Mouse (Mus musculus) hindbrain, postnatal 0 days (tissue): ENCODE data around the gene Usp53. TPM values are rescaled to one million over a fixed set of nuclear protein-coding genes. Genes with fewer than 3 reads are reported as not detected.

ENCODE experiments used
- ATAC-seq: fragments of 200-750 bp; cut with Nextera tagmentation; 2 replicates; pipeline ENCODE4 v1.8.0; 2017; ENCODE audit warnings: mild to moderate bottlenecking, moderate TSS enrichment, moderate library complexity
- DNase-seq: peaks from one replicate; pipeline ENCODE4 v3.0.0-alpha.2; 2015; ENCODE audit warnings: low spot score
- H3K27ac ChIP-seq: fragments of 300-500 bp; sonication (generic); 2 replicates; pipeline ENCODE4 v1.5.1; 2014; ENCODE audit warnings: mild to moderate bottlenecking
- H3K27me3 ChIP-seq: fragments of 300-500 bp; sonication (generic); 2 replicates; pipeline ENCODE4 v1.6.1; 2014; ENCODE audit warnings: low read length, mixed read lengths; ENCODE audit not compliant: insufficient read depth
- H3K36me3 ChIP-seq: fragments of 300-500 bp; sonication (generic); 2 replicates; pipeline ENCODE4 v1.6.1; 2014; ENCODE audit warnings: low read length, mixed read lengths; ENCODE audit not compliant: insufficient read depth
- H3K4me1 ChIP-seq: fragments of 300-500 bp; sonication (generic); 2 replicates; pipeline ENCODE4 v1.6.1; 2014; ENCODE audit warnings: antibody characterized with exemption, low read length, mixed read lengths; ENCODE audit not compliant: insufficient read depth
- H3K4me2 ChIP-seq: fragments of 300-500 bp; sonication (generic); 2 replicates; pipeline ENCODE4 v1.6.1; 2014; ENCODE audit warnings: low read depth, mild to moderate bottlenecking, low read length, moderate library complexity, mixed read lengths
- H3K4me3 ChIP-seq: fragments of 300-500 bp; sonication (generic); 2 replicates; pipeline ENCODE4 v1.5.1; 2014; ENCODE audit warnings: low read length
- H3K9ac ChIP-seq: fragments of 300-500 bp; sonication (generic); replicated peaks from 2 replicates; pipeline ENCODE4 v1.6.1; 2014; ENCODE audit warnings: mild to moderate bottlenecking, low read length, moderate library complexity, mixed read lengths
- H3K9me3 ChIP-seq: fragments of 300-500 bp; sonication (generic); 2 replicates; pipeline ENCODE4 v1.6.1; 2016; ENCODE audit warnings: low read length, mixed read lengths
- CTCF ChIP-seq: IDR thresholded peaks from 2 replicates; pipeline ENCODE4 v1.5.1; 2016; ENCODE audit warnings: antibody characterized with exemption, control low read depth, low read depth
- WGBS: fragments of 180-500 bp; shearing (Covaris S2); extraction: QIAGEN DNeasy Blood & Tissue Kit; methylation state at CpG from one replicate; pipeline ENCODE4 v1.1.7; 2014; 5-methylcytosine and 5-hydroxymethylcytosine counted together
- polyA plus RNA-seq: library from polyadenylated mRNA; unstranded; fragments of >200 nt; fragmentation: Nextera tagmentation; extraction: Ambion mirVana; gene quantifications from 2 replicates; pipeline ENCODE4 v1.2.1, GENCODE M21; 2015
- total RNA-seq: library from RNA; depleted of rRNA; stranded (reverse); fragments of >200 nt; gene quantifications from 2 replicates; pipeline ENCODE4 v1.2.3, GENCODE M21; 2014

The Usp53 gene
- total and polyA plus RNA-seq, 2 experiments from 2014 or later = 14.2 to 15.0 TPM

GRCm38 (mm10) chr3:122983849-122984248 is 461 bp downstream of the Usp53 start:
- WGBS = under 1% methylated on average over 30 of the region's 30 CpGs
- ATAC-seq = peak; percentile 85; the same call in 1 of the 2 replicates

DNA sequence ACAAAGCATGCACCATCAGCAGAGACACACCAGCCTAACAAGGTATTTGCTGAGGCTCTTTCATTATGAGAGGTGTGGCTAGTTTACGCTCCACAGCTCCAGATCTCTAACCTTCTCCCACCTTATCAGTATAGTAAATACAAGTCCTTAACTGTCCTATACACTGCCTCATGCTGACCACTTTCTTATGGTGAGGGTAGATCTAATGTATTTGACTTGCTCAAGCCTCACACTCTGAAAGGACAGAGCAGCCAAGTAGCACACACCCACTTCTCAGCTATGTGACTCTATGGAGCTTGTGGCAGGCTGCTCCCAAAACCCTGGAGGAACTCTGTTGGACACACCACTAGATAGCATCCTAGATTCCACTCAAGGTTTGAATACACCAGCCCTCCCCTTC is 8.3 kb downstream of the Usp53 start:
- Histone ChIP-seq H3K4me3 (no peak overlapping the region), H3K4me1 (no peaks in the 10 kb centered on the region), H3K27ac (no peak overlapping the region), H3K4me2 (no peak overlapping the region), H3K9me3 (no peaks in the 10 kb centered on the region), H3K27me3 (no peaks in the 10 kb centered on the region), H3K36me3 (no peaks in the 10 kb centered on the region), H3K9ac (no peak overlapping the region)
- 91% methylated on average over 1 of the region's 1 CpGs for WGBS
- ATAC-seq (no peak), DNase-seq (no peak)
- no peak for TF ChIP-seq CTCF

More at GRCm38 (mm10) chr3:122983849-122984248, 461 bp downstream of the Usp53 start:
- peak overlapping the region; percentile 87 for H3K9ac ChIP-seq
- no peaks in the 10 kb centered on the region for H3K36me3 ChIP-seq
- H3K4me1 ChIP-seq = no peaks in the 10 kb centered on the region; the same call in none of the 2 replicates
- peak overlapping the region; percentile 76 for H3K4me2 ChIP-seq
- H3K4me3 ChIP-seq = peak overlapping the region; percentile 89
- no peaks in the 10 kb centered on the region for H3K9me3 ChIP-seq
- DNase-seq = peak; percentile 80
- no peak for TF ChIP-seq CTCF
- H3K27ac ChIP-seq = peak overlapping the region; percentile 98
- no peaks in the 10 kb centered on the region for H3K27me3 ChIP-seq

DNA sequence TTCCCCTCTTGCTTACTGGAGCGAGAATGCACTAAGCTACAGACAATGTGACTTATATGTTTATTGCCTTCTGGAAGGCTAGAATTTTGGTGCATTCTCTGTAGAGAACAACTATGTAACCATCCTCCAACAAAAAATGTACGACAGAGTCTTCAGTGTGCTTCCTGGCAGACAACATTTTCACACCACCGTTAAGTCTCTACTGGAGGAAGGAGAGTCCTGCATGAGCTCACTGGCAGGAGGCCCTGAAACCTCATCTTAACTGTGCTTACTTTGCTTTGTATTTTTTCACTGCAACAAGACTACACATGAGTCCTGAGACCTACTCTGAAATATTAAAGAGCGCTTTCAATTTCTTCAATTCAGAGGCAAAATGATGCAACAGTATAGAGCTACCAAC is 8.9 kb downstream of the Usp53 start:
- DNase-seq (no peak), ATAC-seq (no peak)
- Histone ChIP-seq H3K27me3 (no peaks in the 10 kb centered on the region), H3K27ac (no peak overlapping the region), H3K4me1 (no peaks in the 10 kb centered on the region), H3K9me3 (no peaks in the 10 kb centered on the region), H3K36me3 (no peaks in the 10 kb centered on the region), H3K9ac (no peak overlapping the region), H3K4me3 (no peak overlapping the region), H3K4me2 (no peak overlapping the region)
- no peak for TF ChIP-seq CTCF
- WGBS = 77% methylated on average over 4 of the region's 4 CpGs

GRCm38 (mm10) chr3:122974833-122975232 is 9.5 kb downstream of the Usp53 start:
- no peak for DNase-seq
- ATAC-seq = peak; percentile 35; the same call in 1 of the 2 replicates
- Histone ChIP-seq H3K36me3 (no peaks in the 10 kb centered on the region), H3K27me3 (no peaks in the 10 kb centered on the region), H3K4me2 (no peak overlapping the region), H3K9me3 (no peaks in the 10 kb centered on the region), H3K4me3 (no peak overlapping the region), H3K4me1 (no peaks in the 10 kb centered on the region), H3K27ac (no peak overlapping the region), H3K9ac (no peak overlapping the region)
- TF ChIP-seq CTCF = no peak
- 37% methylated on average over 3 of the region's 3 CpGs for WGBS

DNA sequence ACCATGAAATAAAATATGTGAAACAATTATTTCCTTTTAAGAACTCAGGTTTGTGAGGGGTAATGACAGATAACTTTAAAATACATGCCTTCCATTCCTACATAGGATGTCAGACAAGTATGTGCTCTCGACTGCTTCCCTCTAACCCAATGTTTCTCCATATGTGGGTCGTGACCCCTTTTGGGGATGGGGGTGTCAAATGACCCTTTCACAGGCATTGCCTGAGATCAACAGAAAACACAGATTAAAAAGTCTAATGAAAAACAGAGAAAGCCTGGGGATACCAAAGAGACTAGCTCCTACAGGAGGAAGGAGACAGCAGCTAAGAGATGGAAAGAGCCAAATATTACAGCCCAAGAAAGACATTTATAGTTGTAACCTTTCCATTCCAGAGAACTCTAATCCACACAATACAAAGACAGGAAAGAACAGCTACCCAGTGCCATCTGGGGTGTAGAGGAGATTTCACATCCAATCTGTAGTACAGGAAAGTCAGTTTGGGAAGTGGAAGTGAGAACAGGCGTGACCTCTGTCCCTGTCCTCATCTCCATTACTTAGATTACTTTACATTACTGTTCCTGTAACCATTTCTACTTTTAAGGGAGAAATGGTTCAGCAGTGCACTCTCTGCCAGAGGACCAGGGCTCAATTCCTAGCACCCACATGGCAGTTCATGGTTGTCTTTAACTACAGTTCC is 12.0 kb downstream of the Usp53 start:
- no peak for TF ChIP-seq CTCF
- H3K4me1 ChIP-seq = no peaks in the 10 kb centered on the region
- H3K27me3 ChIP-seq = no peaks in the 10 kb centered on the region
- H3K4me2 ChIP-seq = no peak overlapping the region
- no peak overlapping the region for H3K27ac ChIP-seq
- 79% methylated on average over 3 of the region's 3 CpGs for WGBS
- no peak overlapping the region for H3K4me3 ChIP-seq
- no peaks in the 10 kb centered on the region for H3K9me3 ChIP-seq
- ATAC-seq (no peak), DNase-seq (no peak)
- no peak overlapping the region for H3K9ac ChIP-seq
- no peaks in the 10 kb centered on the region for H3K36me3 ChIP-seq

DNA sequence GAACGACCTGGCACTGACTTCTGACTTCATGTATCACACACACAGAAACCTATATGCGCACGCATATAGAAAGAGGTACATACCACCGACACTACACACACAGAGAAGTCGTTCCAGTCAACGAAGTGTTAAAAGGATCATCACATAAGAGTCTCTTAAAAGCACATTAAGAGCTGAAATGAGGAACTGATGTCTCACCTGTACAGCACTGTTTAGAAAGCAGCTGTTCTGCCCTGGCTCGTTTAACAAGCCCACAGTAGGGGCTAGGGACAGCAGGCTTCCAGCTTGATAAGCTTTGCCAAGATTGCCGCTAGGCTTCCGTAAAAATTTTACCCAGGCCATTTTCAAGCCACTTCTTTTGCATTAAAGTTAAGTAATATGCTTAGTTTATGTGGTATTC is 15.9 kb downstream of the Usp53 start:
- ATAC-seq = no peak
- no peak overlapping the region for H3K4me2 ChIP-seq
- H3K27ac ChIP-seq = no peak overlapping the region
- H3K27me3 ChIP-seq = no peaks in the 10 kb centered on the region
- no peak for TF ChIP-seq CTCF
- no peak overlapping the region for H3K9ac ChIP-seq
- H3K36me3 ChIP-seq = no peaks in the 10 kb centered on the region
- H3K4me1 ChIP-seq = no peaks in the 10 kb centered on the region
- no peak for DNase-seq
- WGBS = 86% methylated on average over 9 of the region's 9 CpGs
- no peak overlapping the region for H3K4me3 ChIP-seq
- no peaks in the 10 kb centered on the region for H3K9me3 ChIP-seq

GRCm38 (mm10) chr3:122964301-122964700 is 20.0 kb downstream of the Usp53 start:
- ATAC-seq (no peak), DNase-seq (no peak)
- Histone ChIP-seq H3K27me3 (no peaks in the 10 kb centered on the region), H3K4me3 (no peak overlapping the region), H3K4me2 (no peak overlapping the region), H3K4me1 (no peaks in the 10 kb centered on the region), H3K27ac (no peak overlapping the region), H3K9me3 (no peaks in the 10 kb centered on the region), H3K9ac (no peak overlapping the region), H3K36me3 (0 out of 2 replicates have a peak, but pooled peaks cover 4% of the 10 kb centered on the region)
- 85% methylated on average over 5 of the region's 5 CpGs for WGBS
- no peak for TF ChIP-seq CTCF
